Mouse (Mus musculus): ENCODE data around the gene Vmn1r178. TPM values are rescaled to one million over a fixed set of nuclear protein-coding genes. Genes with fewer than 3 reads are reported as not detected.
"Not testable (repeated sequence)": the region's sequence is repeated elsewhere in the genome, so short reads cannot be mapped to it uniquely, and the experiment has no call there.

Gene Vmn1r178
- total RNA-seq (2014; fragmentation: Nextera tagmentation) (not detected in 2 replicates), total RNA-seq (2017) (not detected in 2 replicates)

GRCm38 (mm10) chr7:23891709-23892108 is at the start of gene Vmn1r178:
Vmn1r178 (plus strand) TSS chr7:23892009.
- no peak for ATAC-seq (replicated peaks; ENCODE audit: low FRiP score, low TSS enrichment, poor library complexity, severe bottlenecking)

DNA sequence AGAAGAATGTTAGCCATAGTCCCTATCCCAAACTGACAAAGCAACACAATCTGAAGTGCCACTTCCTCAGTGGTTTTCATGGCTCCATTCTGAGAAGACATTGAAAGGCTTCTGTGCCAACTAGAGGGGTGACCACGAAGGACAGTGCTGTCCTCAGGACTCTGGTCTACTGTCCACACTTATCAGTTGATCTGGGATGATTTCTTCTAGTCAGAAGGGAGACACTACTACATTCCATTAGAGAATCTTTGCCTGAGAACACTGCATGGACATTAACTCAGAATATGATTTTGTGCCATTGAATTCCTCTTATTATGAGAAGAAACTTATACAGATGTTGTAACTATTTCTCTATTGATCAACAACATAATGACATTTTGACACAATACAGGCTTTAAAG is 25.5 kb upstream of the Vmn1r178 start, which contains the start of gene Vmn1r177:
Vmn1r177 (minus strand) TSS at position 101 of the 400 bp plus-strand sequence.
- not testable (repeated sequence) for ATAC-seq (replicated peaks; ENCODE audit: low FRiP score, low TSS enrichment, poor library complexity, severe bottlenecking)

DNA sequence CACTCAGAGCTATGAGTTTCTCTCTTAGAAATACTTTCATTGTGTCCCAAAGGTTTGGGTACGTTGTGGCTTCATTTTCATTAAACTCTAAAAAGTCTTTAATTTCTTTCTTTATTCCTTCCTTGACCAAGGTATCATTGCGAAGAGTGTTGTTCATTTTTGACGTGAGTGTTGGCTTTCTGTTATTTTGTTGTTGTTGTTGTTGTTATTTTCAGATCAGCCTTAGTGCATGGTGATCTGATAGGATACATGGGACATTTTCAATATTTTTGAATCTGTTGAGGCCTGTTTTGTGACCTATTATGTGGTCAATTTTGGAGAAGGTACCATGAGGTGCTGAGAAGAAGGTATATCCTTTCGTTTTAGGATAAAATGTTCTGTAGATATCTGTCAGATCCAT is 14.9 kb upstream of the Vmn1r178 start:
- ATAC-seq (replicated peaks; ENCODE audit: low FRiP score, low TSS enrichment, poor library complexity, severe bottlenecking) = not testable (repeated sequence)

DNA sequence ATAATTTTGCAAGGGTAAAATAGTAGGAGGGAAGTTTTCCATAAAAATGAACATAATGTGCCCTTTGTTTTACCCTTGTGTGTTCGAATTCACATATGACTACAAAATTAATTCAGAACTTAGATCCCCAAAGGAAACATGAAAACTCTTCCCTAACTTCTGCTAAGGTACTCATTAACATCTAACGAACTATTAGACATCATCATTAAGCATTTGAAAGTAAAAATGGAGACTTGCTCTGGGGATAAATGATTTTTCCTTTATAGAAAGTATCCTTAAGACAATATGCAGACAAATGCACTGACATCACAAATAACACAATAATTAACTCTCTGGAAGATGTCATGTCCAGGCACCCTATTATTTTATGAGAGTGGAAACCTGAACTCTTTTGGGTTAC is 34.9 kb downstream of the Vmn1r178 start, which contains the start of gene Vmn1r179:
Vmn1r179 (plus strand) TSS at position 301 of the 400 bp plus-strand sequence.
- ATAC-seq (replicated peaks; ENCODE audit: low FRiP score, low TSS enrichment, poor library complexity, severe bottlenecking) = no peak

Other genes starting within 250 kb of the Vmn1r178 start
- not detected in 2 replicates for gene Vmn1r172, start 233.7 kb upstream of the Vmn1r178 start, total RNA-seq (2014; fragmentation: Nextera tagmentation)
- not detected in 2 replicates for gene Vmn1r172, start 233.7 kb upstream of the Vmn1r178 start, total RNA-seq (2017)
- gene Vmn1r173, start 191.3 kb upstream of the Vmn1r178 start, total RNA-seq (2014; fragmentation: Nextera tagmentation) = not detected in 2 replicates
- gene Vmn1r173, start 191.3 kb upstream of the Vmn1r178 start, total RNA-seq (2017) = not detected in 2 replicates
- gene Vmn1r174, start 139.7 kb upstream of the Vmn1r178 start, total RNA-seq (2014; fragmentation: Nextera tagmentation) = not detected in 2 replicates
- gene Vmn1r174, start 139.7 kb upstream of the Vmn1r178 start, total RNA-seq (2017) = not detected in 2 replicates
- gene Vmn1r175, start 81.4 kb upstream of the Vmn1r178 start, total RNA-seq (2014; fragmentation: Nextera tagmentation) = not detected in 2 replicates
- not detected in 2 replicates for gene Vmn1r175, start 81.4 kb upstream of the Vmn1r178 start, total RNA-seq (2017)
- not detected in 2 replicates for gene Vmn1r176, start 54.6 kb upstream of the Vmn1r178 start, total RNA-seq (2014; fragmentation: Nextera tagmentation)
- not detected in 2 replicates for gene Vmn1r176, start 54.6 kb upstream of the Vmn1r178 start, total RNA-seq (2017)
- gene Vmn1r177, start 25.6 kb upstream of the Vmn1r178 start, total RNA-seq (2014; fragmentation: Nextera tagmentation) = not detected in 2 replicates
- not detected in 2 replicates for gene Vmn1r177, start 25.6 kb upstream of the Vmn1r178 start, total RNA-seq (2017)
- not detected in 2 replicates for gene Vmn1r179, start 35.0 kb downstream of the Vmn1r178 start, total RNA-seq (2014; fragmentation: Nextera tagmentation)
- gene Vmn1r179, start 35.0 kb downstream of the Vmn1r178 start, total RNA-seq (2017) = not detected in 2 replicates
- gene Vmn1r180, start 58.6 kb downstream of the Vmn1r178 start, total RNA-seq (2014; fragmentation: Nextera tagmentation) = not detected in 2 replicates
- gene Vmn1r180, start 58.6 kb downstream of the Vmn1r178 start, total RNA-seq (2017) = not detected in 2 replicates
- gene Vmn1r181, start 82.6 kb downstream of the Vmn1r178 start, total RNA-seq (2014; fragmentation: Nextera tagmentation) = not detected in 2 replicates
- not detected in 2 replicates for gene Vmn1r181, start 82.6 kb downstream of the Vmn1r178 start, total RNA-seq (2017)
- gene V1rd19, start 109.7 kb downstream of the Vmn1r178 start, total RNA-seq (2014; fragmentation: Nextera tagmentation) = not detected in 2 replicates
- gene V1rd19, start 109.7 kb downstream of the Vmn1r178 start, total RNA-seq (2017) = not detected in 2 replicates
- not detected in 2 replicates for gene Vmn1r183, start 161.2 kb downstream of the Vmn1r178 start, total RNA-seq (2014; fragmentation: Nextera tagmentation)
- gene Vmn1r183, start 161.2 kb downstream of the Vmn1r178 start, total RNA-seq (2017) = not detected in 2 replicates
- 17.5 and 25.3 TPM in 2 replicates for gene Zfp180, start 189.9 kb downstream of the Vmn1r178 start, total RNA-seq (2014; fragmentation: Nextera tagmentation)
- gene Zfp180, start 189.9 kb downstream of the Vmn1r178 start, total RNA-seq (2017) = 15.8 and 16.0 TPM in 2 replicates
- 0.20 and 0.22 TPM in 2 replicates for gene Zfp112, start 220.3 kb downstream of the Vmn1r178 start, total RNA-seq (2014; fragmentation: Nextera tagmentation)
- gene Zfp112, start 220.3 kb downstream of the Vmn1r178 start, total RNA-seq (2017) = 0.75 and 1.4 TPM in 2 replicates
- gene Zfp235, start 242.2 kb downstream of the Vmn1r178 start, total RNA-seq (2014; fragmentation: Nextera tagmentation) = 8.0 and 8.2 TPM in 2 replicates
- 6.4 and 7.8 TPM in 2 replicates for gene Zfp235, start 242.2 kb downstream of the Vmn1r178 start, total RNA-seq (2017)

All from megakaryocyte-erythroid progenitor cell, adult 5-6 weeks (primary cell).